Comparison of ENCODE assay signal across 16 mouse cellular contexts in the genomic region with DNA sequence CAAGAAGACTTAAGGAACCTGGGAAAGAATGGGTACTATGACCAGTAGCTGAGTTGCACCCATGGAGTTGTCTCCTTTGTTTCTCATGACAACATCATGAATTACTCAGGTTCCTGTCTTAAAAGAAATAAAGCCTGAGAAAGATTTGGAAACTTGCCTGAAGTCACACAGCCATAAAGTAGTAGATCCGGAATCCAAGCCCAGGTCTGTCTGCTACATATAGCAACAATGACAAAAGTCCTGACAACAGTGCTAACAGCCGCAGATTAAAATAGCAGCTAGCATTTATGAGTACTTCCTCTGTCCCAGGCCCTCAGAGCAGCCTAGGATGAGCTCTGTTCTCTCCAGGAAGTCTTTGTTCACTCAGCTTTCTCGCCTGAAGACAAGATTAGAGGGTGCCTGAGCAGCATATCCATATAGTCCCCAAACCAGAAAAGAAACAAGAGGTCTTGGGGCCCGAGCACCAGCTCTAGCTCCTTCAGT.
DNase-seq lines count a peak whose midpoint lies in the region; ATAC-seq and TF ChIP-seq lines count a peak whose summit lies in the region.
"Had no signal": no experiment of that assay in that cellular context is flagged by ENCODE, and none has a peak within 500 bp of the region (broad histone marks: within the 10 kb centered on the region; RNA-seq: fewer than 3 reads in every experiment).

No protein-coding gene starts in this region.

- TF ChIP-seq CTCF in kidney, adult 2 months (conservative IDR thresholded peaks at IDR 0.05; ENCODE audit: insufficient read depth, insufficient read length, low read depth, low read length): no peak

- H3K27me3 ChIP-seq in kidney, adult 2 months (replicated peaks; ENCODE audit: control insufficient read depth, insufficient read depth, low read length): no peaks in the 10 kb centered on the region
- no peaks in the 10 kb centered on the region for H3K27me3 ChIP-seq in kidney, embryonic 14.5 days (ENCODE audit: control insufficient read depth, insufficient read depth, low read length)
- H3K27me3 ChIP-seq in heart, embryonic 10.5 days (ENCODE audit: insufficient read depth, poor library complexity, severe bottlenecking): no peaks in the 10 kb centered on the region
- H3K27me3 ChIP-seq: hindbrain, embryonic 15.5 days; lung, embryonic 15.5 days; neural tube, embryonic 15.5 days had no signal

- peaks cover 9% of the 10 kb centered on the region; the same call in 1 of the 2 replicates for H3K79me2 ChIP-seq in macrophage (ENCODE audit: inconsistent target)

- H3K9me3 ChIP-seq in kidney, embryonic 14.5 days (ENCODE audit: control insufficient read depth, low read length): peaks cover 3% of the 10 kb centered on the region; the same call in 1 of the 2 replicates
- H3K9me3 ChIP-seq in heart, embryonic 10.5 days: no peaks in the 10 kb centered on the region
- H3K9me3 ChIP-seq: hindbrain, embryonic 15.5 days; lung, embryonic 15.5 days; neural tube, embryonic 15.5 days had no signal

- 55% methylated on average over 4 of the region's 4 CpGs for WGBS in kidney, adult 2 months
- 67% methylated on average over 4 of the region's 4 CpGs for WGBS in kidney, embryonic 14.5 days
- 54% methylated on average over 4 of the region's 4 CpGs for WGBS in heart, embryonic 10.5 days
- 13% methylated on average over 4 of the region's 4 CpGs for WGBS in macrophage (ENCODE audit: missing documents)

- TF ChIP-seq POLR2A in kidney, adult 2 months (IDR thresholded peaks at IDR 0.05; ENCODE audit: low read depth, low read length): no peak

- no peak overlapping the region for H3K4me2 ChIP-seq in kidney, embryonic 14.5 days (replicated peaks; ENCODE audit: low read depth, low read length)
- H3K4me2 ChIP-seq: hindbrain, embryonic 15.5 days; lung, embryonic 15.5 days; neural tube, embryonic 15.5 days had no signal

- no peak overlapping the region for H3K9ac ChIP-seq in kidney, embryonic 14.5 days (ENCODE audit: low read depth, low read length)
- H3K9ac ChIP-seq: forebrain, postnatal 0 days; hindbrain, embryonic 15.5 days; lung, embryonic 15.5 days; neural tube, embryonic 15.5 days had no signal

- no peak for ATAC-seq in kidney, embryonic 14.5 days (ENCODE audit: low FRiP score, low TSS enrichment)
- ATAC-seq: forebrain, postnatal 0 days; midbrain, embryonic 16.5 days had no signal

- H3K27ac ChIP-seq in kidney, adult 2 months (ENCODE audit: insufficient read depth, low read depth, low read length): peak overlapping the region; percentile 48; the same call in 1 of the 2 replicates
- no peak overlapping the region for H3K27ac ChIP-seq in kidney, embryonic 14.5 days (ENCODE audit: low read depth, low read length)
- H3K27ac ChIP-seq in heart, embryonic 10.5 days: peak overlapping the region; percentile 37; the same call in 1 of the 2 replicates
- H3K27ac ChIP-seq in macrophage: peak overlapping the region; percentile 36
- H3K27ac ChIP-seq: hindbrain, embryonic 15.5 days; lung, embryonic 15.5 days; neural tube, embryonic 15.5 days had no signal

- H3K4me1 ChIP-seq in kidney, adult 2 months (ENCODE audit: control insufficient read depth, insufficient read depth, low read length): peaks cover 12% of the 10 kb centered on the region
- no peaks in the 10 kb centered on the region for H3K4me1 ChIP-seq in kidney, embryonic 14.5 days (ENCODE audit: control insufficient read depth, insufficient read depth, low read length)
- peaks cover 63% of the 10 kb centered on the region for H3K4me1 ChIP-seq in heart, embryonic 10.5 days

- H3K36me3 ChIP-seq in kidney, adult 2 months (ENCODE audit: control insufficient read depth, insufficient read depth, low read length): no peaks in the 10 kb centered on the region
- peaks cover 14% of the 10 kb centered on the region; the same call in 1 of the 2 replicates for H3K36me3 ChIP-seq in kidney, embryonic 14.5 days (ENCODE audit: control insufficient read depth, insufficient read depth, low read length)
- H3K36me3 ChIP-seq in heart, embryonic 10.5 days: peaks cover 19% of the 10 kb centered on the region; the same call in 1 of the 2 replicates
- H3K36me3 ChIP-seq in macrophage (ENCODE audit: inconsistent target): peaks cover 5% of the 10 kb centered on the region; the same call in 1 of the 2 replicates
- H3K36me3 ChIP-seq: hindbrain, embryonic 15.5 days; neural tube, embryonic 15.5 days had no signal

- peak; percentile 67 for DNase-seq in kidney, adult 2 months
- peak; percentile 28 for DNase-seq in lung, postnatal 36 days
- no peak for DNase-seq in lung, postnatal 14 days
- DNase-seq in heart, embryonic 10.5 days (ENCODE audit: low spot score): no peak
- no peak for DNase-seq in urinary bladder, postnatal 25 days (ENCODE audit: low spot score)
- DNase-seq in adrenal gland, postnatal 10 days: no peak
- DNase-seq: B cell, adult 2 months; cerebellum, postnatal 25 days; forebrain, postnatal 0 days; gastrocnemius, postnatal 36 days had no signal

- H3K4me3 ChIP-seq in kidney, adult 2 months (ENCODE audit: insufficient read depth, low read depth, low read length): no peak overlapping the region
- H3K4me3 ChIP-seq in kidney, embryonic 14.5 days (ENCODE audit: low read length): no peak overlapping the region
- H3K4me3 ChIP-seq in heart, embryonic 10.5 days: no peak overlapping the region
- H3K4me3 ChIP-seq in macrophage (ENCODE audit: inconsistent target): no peak overlapping the region
- H3K4me3 ChIP-seq: hindbrain, embryonic 15.5 days; lung, embryonic 15.5 days; neural tube, embryonic 15.5 days had no signal

Comparison
In these comparisons a context has a peak if more than half of its experiments do, and no peak if none do; other contexts are left out.
1. DNase-seq: peak in kidney, adult 2 months (single experiment) and lung, postnatal 36 days (single experiment); none in lung, postnatal 14 days (single experiment), heart, embryonic 10.5 days (single experiment), urinary bladder, postnatal 25 days (single experiment) and adrenal gland, postnatal 10 days (single experiment).